Mouse (Mus musculus): Measurements from ENCODE around the gene Rad9a.

DNA sequence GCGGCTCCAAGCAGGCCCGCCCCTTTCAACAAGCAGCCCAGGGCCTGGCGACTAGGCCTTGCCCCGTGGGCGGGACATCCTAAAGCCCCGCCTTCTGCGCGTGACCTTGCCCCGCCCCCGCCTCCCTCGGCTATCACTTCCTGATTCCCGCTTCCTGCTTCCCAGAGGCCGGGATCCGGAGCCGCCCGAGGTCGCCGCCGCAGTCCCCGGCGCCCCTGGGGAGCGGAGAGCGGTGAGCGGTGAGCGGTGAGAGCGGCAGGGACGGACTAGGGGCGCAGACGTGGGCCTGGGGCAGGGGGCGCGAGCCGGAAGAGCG is 53.0 kb downstream of the Rad9a start, which contains the start of gene Coro1b:
- no peak for TF ChIP-seq CTCF (IDR thresholded peaks at IDR 0.05; ENCODE audit: low read depth)
- peak; percentile 80 for TF ChIP-seq EP300 (IDR thresholded peaks at IDR 0.05; ENCODE audit: low read depth)
